ENCODE assay signal across 20 mouse cellular contexts in the genomic region with DNA sequence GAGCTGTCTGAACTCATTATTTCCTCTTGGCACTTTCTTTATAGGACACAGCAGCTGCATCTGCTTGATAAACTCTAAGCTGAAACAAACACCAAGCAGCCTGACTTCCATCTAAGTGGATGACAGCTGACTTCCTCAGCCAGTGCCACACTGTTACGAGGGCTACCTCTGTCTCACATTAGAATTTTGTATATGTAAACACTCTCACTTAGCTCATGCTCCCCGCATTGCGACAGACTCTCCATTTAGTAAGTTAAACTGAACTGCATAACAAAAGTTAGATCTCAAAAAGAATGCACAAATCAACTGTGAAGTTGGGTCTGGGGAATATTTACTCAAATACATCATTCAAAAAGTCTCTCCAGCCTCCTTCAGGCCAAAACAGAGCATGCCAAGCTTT.
DNase-seq lines count a peak whose midpoint lies in the region; ATAC-seq and TF ChIP-seq lines count a peak whose summit lies in the region.
"Had no signal": no experiment of that assay in that cellular context is flagged by ENCODE, and none has a peak within 500 bp of the region (broad histone marks: within the 10 kb centered on the region; RNA-seq: fewer than 3 reads in every experiment).

No protein-coding gene starts in this region.

- H3K36me3 ChIP-seq in heart, embryonic 15.5 days, result no peaks in the 10 kb centered on the region
- H3K36me3 ChIP-seq in midbrain, embryonic 14.5 days (ENCODE audit: control insufficient read depth, insufficient read depth, low read length), result no peaks in the 10 kb centered on the region
- H3K36me3 ChIP-seq in midbrain, embryonic 10.5 days, result no peaks in the 10 kb centered on the region
- no peaks in the 10 kb centered on the region for H3K36me3 ChIP-seq in lung, embryonic 14.5 days (ENCODE audit: insufficient read depth)
- no peaks in the 10 kb centered on the region for H3K36me3 ChIP-seq in hindbrain, embryonic 14.5 days (replicated peaks; ENCODE audit: control insufficient read depth, insufficient read depth)
- H3K36me3 ChIP-seq: forebrain, embryonic 12.5 days; limb, embryonic 13.5 days; midbrain, embryonic 13.5 days; stomach, embryonic 15.5 days had no signal

- TF ChIP-seq CTCF in lung, embryonic 14.5 days (IDR thresholded peaks at IDR 0.05; ENCODE audit: low read depth), result 0 out of 2 replicates have a peak, but pooled peaks have one; percentile 15

- 0 out of 2 replicates have a peak, but pooled peaks have one; percentile 22 for ATAC-seq in heart, embryonic 15.5 days (replicated peaks; ENCODE audit: insufficient number of reproducible peaks, insufficient read depth, low FRiP score, low read depth)
- ATAC-seq in midbrain, embryonic 14.5 days (ENCODE audit: low FRiP score, low TSS enrichment), result no peak
- ATAC-seq in lung, embryonic 14.5 days (ENCODE audit: insufficient read depth), result peak; percentile 95
- no peak for ATAC-seq in hindbrain, embryonic 14.5 days (ENCODE audit: low FRiP score)
- ATAC-seq: hindbrain, embryonic 16.5 days; liver, postnatal 0 days; midbrain, embryonic 13.5 days had no signal

- H3K4me1 ChIP-seq in heart, embryonic 15.5 days (replicated peaks), result no peaks in the 10 kb centered on the region
- no peaks in the 10 kb centered on the region for H3K4me1 ChIP-seq in midbrain, embryonic 14.5 days (ENCODE audit: control insufficient read depth, insufficient read depth, low read length)
- H3K4me1 ChIP-seq in midbrain, embryonic 10.5 days, result peaks cover 19% of the 10 kb centered on the region
- H3K4me1 ChIP-seq in lung, embryonic 14.5 days (ENCODE audit: insufficient read depth), result 0 out of 2 replicates have a peak, but pooled peaks cover 3% of the 10 kb centered on the region
- no peaks in the 10 kb centered on the region for H3K4me1 ChIP-seq in hindbrain, embryonic 14.5 days (replicated peaks; ENCODE audit: control insufficient read depth, insufficient read depth, low read length)
- H3K4me1 ChIP-seq: forebrain, embryonic 12.5 days; limb, embryonic 13.5 days; midbrain, embryonic 13.5 days; stomach, embryonic 15.5 days had no signal

- no peak overlapping the region for H3K27ac ChIP-seq in heart, embryonic 15.5 days
- no peak overlapping the region for H3K27ac ChIP-seq in midbrain, embryonic 14.5 days (replicated peaks; ENCODE audit: low read depth, low read length)
- H3K27ac ChIP-seq in midbrain, embryonic 10.5 days (replicated peaks), result no peak overlapping the region
- no peak overlapping the region for H3K27ac ChIP-seq in lung, embryonic 14.5 days (ENCODE audit: low read depth)
- no peak overlapping the region for H3K27ac ChIP-seq in hindbrain, embryonic 14.5 days
- H3K27ac ChIP-seq: forebrain, embryonic 12.5 days; limb, embryonic 13.5 days; midbrain, embryonic 13.5 days; stomach, embryonic 15.5 days had no signal

- no peak overlapping the region for H3K9ac ChIP-seq in heart, embryonic 15.5 days
- no peak overlapping the region for H3K9ac ChIP-seq in midbrain, embryonic 14.5 days (replicated peaks; ENCODE audit: low read length)
- H3K9ac ChIP-seq in lung, embryonic 14.5 days, result no peak overlapping the region
- no peak overlapping the region for H3K9ac ChIP-seq in hindbrain, embryonic 14.5 days
- H3K9ac ChIP-seq: forebrain, embryonic 12.5 days; limb, embryonic 13.5 days; liver, postnatal 0 days; midbrain, embryonic 13.5 days; stomach, embryonic 15.5 days had no signal

- intact Hi-C loops in heart, postnatal 25 days (cut with DNase I), result no loop called here

- no peaks in the 10 kb centered on the region for H3K9me3 ChIP-seq in heart, embryonic 15.5 days (replicated peaks)
- H3K9me3 ChIP-seq in midbrain, embryonic 14.5 days (ENCODE audit: control insufficient read depth, low read length), result no peaks in the 10 kb centered on the region
- no peaks in the 10 kb centered on the region for H3K9me3 ChIP-seq in midbrain, embryonic 10.5 days (replicated peaks)
- no peaks in the 10 kb centered on the region for H3K9me3 ChIP-seq in lung, embryonic 14.5 days (ENCODE audit: low read depth, low read length)
- no peaks in the 10 kb centered on the region for H3K9me3 ChIP-seq in hindbrain, embryonic 14.5 days (ENCODE audit: control insufficient read depth, low read length)
- H3K9me3 ChIP-seq: forebrain, embryonic 12.5 days; limb, embryonic 13.5 days; midbrain, embryonic 13.5 days; stomach, embryonic 15.5 days had no signal

- no peak overlapping the region for H3K4me3 ChIP-seq in heart, embryonic 15.5 days
- H3K4me3 ChIP-seq in midbrain, embryonic 14.5 days (replicated peaks; ENCODE audit: low read depth, low read length), result no peak overlapping the region
- no peak overlapping the region for H3K4me3 ChIP-seq in midbrain, embryonic 10.5 days
- H3K4me3 ChIP-seq in lung, embryonic 14.5 days (ENCODE audit: low read depth, low read length), result no peak overlapping the region
- H3K4me3 ChIP-seq in hindbrain, embryonic 14.5 days (replicated peaks; ENCODE audit: low read length), result no peak overlapping the region
- H3K4me3 ChIP-seq: forebrain, embryonic 12.5 days; limb, embryonic 13.5 days; midbrain, embryonic 13.5 days; stomach, embryonic 15.5 days had no signal

- H3K4me2 ChIP-seq in heart, embryonic 15.5 days, result no peak overlapping the region
- no peak overlapping the region for H3K4me2 ChIP-seq in midbrain, embryonic 14.5 days (ENCODE audit: low read length)
- no peak overlapping the region for H3K4me2 ChIP-seq in lung, embryonic 14.5 days
- no peak overlapping the region for H3K4me2 ChIP-seq in hindbrain, embryonic 14.5 days (replicated peaks)
- H3K4me2 ChIP-seq: forebrain, embryonic 12.5 days; limb, embryonic 13.5 days; midbrain, embryonic 13.5 days; stomach, embryonic 15.5 days had no signal

- 44% methylated on average over 3 of the region's 3 CpGs for WGBS in heart, embryonic 15.5 days
- 56% methylated on average over 3 of the region's 3 CpGs for WGBS in midbrain, embryonic 14.5 days
- WGBS in midbrain, embryonic 10.5 days, result 84% methylated on average over 3 of the region's 3 CpGs
- WGBS in lung, embryonic 14.5 days, result 18% methylated on average over 3 of the region's 3 CpGs
- WGBS in hindbrain, embryonic 14.5 days, result 79% methylated on average over 3 of the region's 3 CpGs

- DNase-seq in heart, postnatal 25 days (ENCODE audit: low spot score), result no peak
- peak; percentile 27 for DNase-seq in midbrain, embryonic 14.5 days
- no peak for DNase-seq in midbrain, embryonic 10.5 days (ENCODE audit: low spot score)
- peak; percentile 81 for DNase-seq in lung, embryonic 14.5 days
- DNase-seq in lung, postnatal 4 days, result peak; percentile 7 to 51
- no peak for DNase-seq in c-Kit-positive CD71-positive TER-119-positive erythroid progenitor cells, embryonic 14.5 days (ENCODE audit: low spot score)
- DNase-seq in hindbrain, embryonic 14.5 days (ENCODE audit: low spot score), result no peak
- DNase-seq: adrenal gland, postnatal 14 days; B cell, adult 2 months; cerebellum, adult 8-10 months; gastrocnemius, postnatal 14 days; kidney, adult 8-10 months; kidney, postnatal 25 days; liver, postnatal 0 days had no signal

- no peaks in the 10 kb centered on the region for H3K27me3 ChIP-seq in heart, embryonic 15.5 days
- H3K27me3 ChIP-seq in midbrain, embryonic 14.5 days (ENCODE audit: control insufficient read depth, insufficient read depth, low read length), result no peaks in the 10 kb centered on the region
- H3K27me3 ChIP-seq in midbrain, embryonic 10.5 days (ENCODE audit: low read depth, poor library complexity, severe bottlenecking), result no peaks in the 10 kb centered on the region
- no peaks in the 10 kb centered on the region for H3K27me3 ChIP-seq in lung, embryonic 14.5 days (ENCODE audit: insufficient read depth, low read length)
- no peaks in the 10 kb centered on the region for H3K27me3 ChIP-seq in hindbrain, embryonic 14.5 days (ENCODE audit: control insufficient read depth, insufficient read depth, low read length)
- H3K27me3 ChIP-seq: forebrain, embryonic 12.5 days; limb, embryonic 13.5 days; midbrain, embryonic 13.5 days; stomach, embryonic 15.5 days had no signal

Comparison
In these comparisons a context has a peak if more than half of its experiments do, and no peak if none do; other contexts are left out.
1. DNase-seq: peak in midbrain, embryonic 14.5 days (single experiment), lung, embryonic 14.5 days (single experiment) and lung, postnatal 4 days (2 of 2); none in heart, postnatal 25 days (single experiment), midbrain, embryonic 10.5 days (single experiment), c-Kit-positive CD71-positive TER-119-positive erythroid progenitor cells, embryonic 14.5 days (single experiment) and hindbrain, embryonic 14.5 days (single experiment).
2. ATAC-seq: peak in heart, embryonic 15.5 days (single experiment) and lung, embryonic 14.5 days (single experiment); none in midbrain, embryonic 14.5 days (single experiment) and hindbrain, embryonic 14.5 days (single experiment).